Mouse (Mus musculus): ENCODE results near the gene Dap3.
"Not testable (repeated sequence)": the region's sequence is repeated elsewhere in the genome, so short reads cannot be mapped to it uniquely, and the experiment has no call there.

- TF ChIP-seq GATA1 (IDR thresholded peaks at IDR 0.05; ENCODE audit: borderline replicate concordance, low read length); FLI1 (IDR thresholded peaks at IDR 0.05; ENCODE audit: low read length): not testable (repeated sequence)
Observed at GRCm38 (mm10) chr3:88882536-88882935, 68.4 kb downstream of the Dap3 start.
